Comparison of ENCODE assay signal across 23 mouse cellular contexts in the genomic region with DNA sequence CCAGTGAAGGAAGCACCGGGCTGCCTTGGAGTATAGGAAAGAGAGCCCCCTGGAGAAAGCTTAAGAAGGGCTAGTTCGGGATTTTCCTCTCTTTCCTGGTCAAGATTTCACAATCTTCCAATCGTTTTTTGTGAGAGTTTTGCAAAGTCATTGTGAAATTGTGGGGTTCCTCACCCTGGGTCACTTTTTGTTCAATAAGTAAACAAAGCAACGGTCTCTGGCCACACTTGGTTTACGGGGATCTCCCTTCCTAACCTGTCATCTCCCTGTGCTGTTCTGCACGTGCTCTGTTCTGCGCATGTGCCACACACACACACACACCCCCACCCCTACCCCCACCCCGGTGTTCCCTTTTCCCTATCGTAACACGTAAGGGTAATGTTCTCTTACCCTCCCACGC.
"Had no signal": no experiment of that assay in that cellular context is flagged by ENCODE, and none has a peak within 500 bp of the region (broad histone marks: within the 10 kb centered on the region; RNA-seq: fewer than 3 reads in every experiment).

No protein-coding gene starts in this region.

- H3K9ac ChIP-seq: intestine, embryonic 15.5 days; kidney, embryonic 15.5 days; limb, embryonic 12.5 days; limb, embryonic 15.5 days; lung, embryonic 15.5 days; midbrain, embryonic 12.5 days; midbrain, embryonic 15.5 days; neural tube, embryonic 12.5 days; neural tube, embryonic 15.5 days; stomach, embryonic 15.5 days had no signal

- H3K4me3 ChIP-seq: intestine, embryonic 15.5 days; kidney, embryonic 15.5 days; left cerebral cortex, adult 2 months; limb, embryonic 12.5 days; limb, embryonic 15.5 days; lung, embryonic 15.5 days; midbrain, embryonic 12.5 days; midbrain, embryonic 15.5 days; neural tube, embryonic 12.5 days; neural tube, embryonic 15.5 days; stomach, embryonic 15.5 days had no signal

- H3K4me2 ChIP-seq: intestine, embryonic 15.5 days; kidney, embryonic 15.5 days; limb, embryonic 12.5 days; limb, embryonic 15.5 days; lung, embryonic 15.5 days; midbrain, embryonic 12.5 days; midbrain, embryonic 15.5 days; neural tube, embryonic 12.5 days; neural tube, embryonic 15.5 days; stomach, embryonic 15.5 days had no signal

- H3K36me3 ChIP-seq: intestine, embryonic 15.5 days; kidney, embryonic 15.5 days; limb, embryonic 12.5 days; limb, embryonic 15.5 days; lung, embryonic 15.5 days; midbrain, embryonic 12.5 days; midbrain, embryonic 15.5 days; neural tube, embryonic 12.5 days; neural tube, embryonic 15.5 days; stomach, embryonic 15.5 days had no signal

- H3K27ac ChIP-seq: intestine, embryonic 15.5 days; kidney, embryonic 15.5 days; left cerebral cortex, adult 2 months; limb, embryonic 12.5 days; limb, embryonic 15.5 days; lung, embryonic 15.5 days; midbrain, embryonic 12.5 days; midbrain, embryonic 15.5 days; neural tube, embryonic 12.5 days; neural tube, embryonic 15.5 days; stomach, embryonic 15.5 days had no signal

- H3K4me1 ChIP-seq: intestine, embryonic 15.5 days; lung, embryonic 15.5 days; stomach, embryonic 15.5 days had no signal

- DNase-seq: kidney, adult 11 months; kidney, adult 8-10 months; kidney, postnatal 10 days; kidney, postnatal 36 days; layer of hippocampus, postnatal 36 days; lung, adult 18-20 months; lung, postnatal 10 days; lung, postnatal 4 days; right cerebral cortex, adult 18-20 months; right cerebral cortex, postnatal 14 days; right cerebral cortex, postnatal 4 days; thymus, postnatal 25 days had no signal

- H3K27me3 ChIP-seq: intestine, embryonic 15.5 days; kidney, embryonic 15.5 days; limb, embryonic 12.5 days; limb, embryonic 15.5 days; lung, embryonic 15.5 days; midbrain, embryonic 12.5 days; midbrain, embryonic 15.5 days; neural tube, embryonic 12.5 days; neural tube, embryonic 15.5 days; stomach, embryonic 15.5 days had no signal

- H3K9me3 ChIP-seq: intestine, embryonic 15.5 days; kidney, embryonic 15.5 days; limb, embryonic 12.5 days; limb, embryonic 15.5 days; lung, embryonic 15.5 days; midbrain, embryonic 12.5 days; midbrain, embryonic 15.5 days; neural tube, embryonic 12.5 days; neural tube, embryonic 15.5 days; stomach, embryonic 15.5 days had no signal

- ATAC-seq: intestine, embryonic 15.5 days; midbrain, embryonic 15.5 days had no signal
